Mouse (Mus musculus): Measurements from ENCODE around the gene Ccr3. TPM values are rescaled to one million over a fixed set of nuclear protein-coding genes. Genes with fewer than 3 reads are reported as not detected.

Ccr3 gene
- polyA plus RNA-seq, 1 experiment: 0.90 TPM

- Histone ChIP-seq H3K27me3 (ENCODE audit: control insufficient read depth, insufficient read depth, low read length) (no peaks in the 10 kb centered on the region), H3K4me1 (replicated peaks; ENCODE audit: control insufficient read depth, insufficient read depth, low read length) (no peaks in the 10 kb centered on the region), H3K27ac (ENCODE audit: control insufficient read depth, insufficient read depth, low read length) (no peak overlapping the region), H3K4me3 (ENCODE audit: control insufficient read depth, insufficient read depth, low read length) (no peak overlapping the region), H3K36me3 (ENCODE audit: control insufficient read depth, insufficient read depth, low read length) (no peaks in the 10 kb centered on the region)
- 93% methylated on average over 1 of the region's 1 CpGs for WGBS
- no peak for DNase-seq
- TF ChIP-seq CTCF (IDR thresholded peaks at IDR 0.05; ENCODE audit: borderline replicate concordance, control insufficient read depth, extremely low read depth, insufficient read depth, low read length, poor library complexity): no peak
- no peak for TF ChIP-seq POLR2A (IDR thresholded peaks at IDR 0.05; ENCODE audit: control insufficient read depth, extremely low read depth, insufficient read depth, low read length, poor library complexity)
Measured at GRCm38 (mm10) chr9:123982720-123983119, 39.1 kb upstream of the Ccr3 start.

DNA sequence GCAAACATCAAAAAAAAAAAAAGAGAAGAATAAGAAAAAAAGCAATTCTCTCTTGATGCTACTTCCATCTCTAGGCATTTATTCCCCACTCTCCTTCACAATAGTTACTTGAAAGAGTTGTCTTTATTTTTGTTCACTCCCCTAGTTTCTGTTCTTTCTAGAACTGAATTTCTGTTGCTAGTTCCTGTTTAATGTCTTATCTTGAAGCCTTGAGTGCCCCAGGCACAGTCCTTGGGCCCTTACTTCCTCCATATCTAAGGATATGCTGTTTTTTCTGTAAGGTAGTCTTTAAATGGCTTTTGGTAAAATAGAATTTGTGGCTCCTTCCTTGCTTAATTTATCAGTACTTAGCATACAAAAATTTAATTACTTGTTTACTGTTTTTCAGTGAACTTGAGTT lies 36.8 kb upstream of the Ccr3 start:
- H3K27me3 ChIP-seq (ENCODE audit: control insufficient read depth, insufficient read depth, low read length): no peaks in the 10 kb centered on the region
- DNase-seq: no peak
- H3K36me3 ChIP-seq (ENCODE audit: control insufficient read depth, insufficient read depth, low read length): no peaks in the 10 kb centered on the region
- H3K4me1 ChIP-seq (replicated peaks; ENCODE audit: control insufficient read depth, insufficient read depth, low read length): no peaks in the 10 kb centered on the region
- H3K27ac ChIP-seq (ENCODE audit: control insufficient read depth, insufficient read depth, low read length): no peak overlapping the region
- H3K4me3 ChIP-seq (ENCODE audit: control insufficient read depth, insufficient read depth, low read length): no peak overlapping the region
- TF ChIP-seq POLR2A (IDR thresholded peaks at IDR 0.05; ENCODE audit: control insufficient read depth, extremely low read depth, insufficient read depth, low read length, poor library complexity): no peak
- TF ChIP-seq CTCF (IDR thresholded peaks at IDR 0.05; ENCODE audit: borderline replicate concordance, control insufficient read depth, extremely low read depth, insufficient read depth, low read length, poor library complexity): no peak

DNA sequence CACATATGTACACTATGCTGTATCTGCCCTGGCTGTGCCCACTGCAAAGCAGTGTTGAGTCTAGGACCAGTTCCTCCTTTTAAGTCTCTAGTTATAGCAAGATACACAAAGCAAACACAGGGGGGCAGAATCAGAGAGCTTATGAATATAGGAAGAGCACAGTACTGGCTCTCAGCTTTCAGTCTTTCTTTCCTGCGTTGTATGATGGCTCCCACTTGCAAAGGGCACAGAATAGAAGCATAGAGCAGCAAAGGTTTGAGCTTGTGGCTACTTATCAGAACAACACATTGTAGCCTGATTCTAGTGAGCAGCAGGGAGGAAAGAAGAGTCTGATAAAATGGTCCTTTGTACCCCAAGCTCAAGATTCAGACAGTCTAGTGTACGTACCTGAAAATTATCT lies 35.6 kb upstream of the Ccr3 start:
- Histone ChIP-seq H3K27ac (ENCODE audit: control insufficient read depth, insufficient read depth, low read length) (no peak overlapping the region), H3K27me3 (ENCODE audit: control insufficient read depth, insufficient read depth, low read length) (no peaks in the 10 kb centered on the region), H3K36me3 (ENCODE audit: control insufficient read depth, insufficient read depth, low read length) (no peaks in the 10 kb centered on the region), H3K4me1 (replicated peaks; ENCODE audit: control insufficient read depth, insufficient read depth, low read length) (no peaks in the 10 kb centered on the region), H3K4me3 (ENCODE audit: control insufficient read depth, insufficient read depth, low read length) (no peak overlapping the region)
- WGBS: 52% methylated on average over 2 of the region's 2 CpGs
- DNase-seq: peak; percentile 23
- no peak for TF ChIP-seq CTCF (IDR thresholded peaks at IDR 0.05; ENCODE audit: borderline replicate concordance, control insufficient read depth, extremely low read depth, insufficient read depth, low read length, poor library complexity)
- no peak for TF ChIP-seq POLR2A (IDR thresholded peaks at IDR 0.05; ENCODE audit: control insufficient read depth, extremely low read depth, insufficient read depth, low read length, poor library complexity)

- H3K4me3 ChIP-seq (ENCODE audit: control insufficient read depth, insufficient read depth, low read length): no peak overlapping the region
- H3K27ac ChIP-seq (ENCODE audit: control insufficient read depth, insufficient read depth, low read length): no peak overlapping the region
- no peak for DNase-seq
- no peaks in the 10 kb centered on the region for H3K27me3 ChIP-seq (ENCODE audit: control insufficient read depth, insufficient read depth, low read length)
- H3K4me1 ChIP-seq (replicated peaks; ENCODE audit: control insufficient read depth, insufficient read depth, low read length): no peaks in the 10 kb centered on the region
- TF ChIP-seq POLR2A (IDR thresholded peaks at IDR 0.05; ENCODE audit: control insufficient read depth, extremely low read depth, insufficient read depth, low read length, poor library complexity) (no peak), CTCF (IDR thresholded peaks at IDR 0.05; ENCODE audit: borderline replicate concordance, control insufficient read depth, extremely low read depth, insufficient read depth, low read length, poor library complexity) (no peak)
- 12% methylated on average over 3 of the region's 3 CpGs for WGBS
- H3K36me3 ChIP-seq (ENCODE audit: control insufficient read depth, insufficient read depth, low read length): no peaks in the 10 kb centered on the region
Measured at GRCm38 (mm10) chr9:123989671-123990070, 32.1 kb upstream of the Ccr3 start.

DNA sequence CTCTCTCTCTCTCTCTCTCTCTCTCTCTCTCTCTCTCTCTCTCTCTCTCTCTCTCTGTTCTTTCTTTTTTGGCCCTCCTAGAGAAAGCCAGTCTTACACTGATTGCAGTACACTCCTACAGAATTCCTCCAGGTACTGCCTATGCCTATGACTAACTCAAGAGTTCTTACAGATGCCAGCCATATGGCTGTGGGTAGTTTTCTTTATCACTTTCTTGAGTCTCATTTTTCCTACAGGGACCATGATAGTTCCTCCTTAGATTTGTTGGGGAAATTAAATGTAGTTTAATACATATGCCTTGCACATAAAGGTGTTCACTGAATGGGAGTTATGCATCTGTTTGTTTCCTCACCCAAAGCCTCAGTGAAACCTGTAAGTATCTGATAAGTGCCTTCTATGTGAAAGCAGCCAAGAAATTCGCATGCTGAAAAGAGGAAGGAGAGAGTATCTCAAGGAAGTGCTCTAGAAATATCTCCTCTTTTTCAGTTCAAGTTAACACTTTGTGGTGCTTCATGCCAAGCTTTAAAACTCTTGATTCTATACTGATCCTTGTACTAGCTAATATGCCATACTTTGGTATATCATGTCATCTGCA lies 30.4 kb upstream of the Ccr3 start:
- 18% methylated on average over 1 of the region's 1 CpGs for WGBS
- H3K4me3 ChIP-seq (ENCODE audit: control insufficient read depth, insufficient read depth, low read length): no peak overlapping the region
- no peak for DNase-seq
- H3K4me1 ChIP-seq (replicated peaks; ENCODE audit: control insufficient read depth, insufficient read depth, low read length): no peaks in the 10 kb centered on the region
- H3K27ac ChIP-seq (ENCODE audit: control insufficient read depth, insufficient read depth, low read length): no peak overlapping the region
- no peaks in the 10 kb centered on the region for H3K36me3 ChIP-seq (ENCODE audit: control insufficient read depth, insufficient read depth, low read length)
- H3K27me3 ChIP-seq (ENCODE audit: control insufficient read depth, insufficient read depth, low read length): no peaks in the 10 kb centered on the region
- TF ChIP-seq CTCF (IDR thresholded peaks at IDR 0.05; ENCODE audit: borderline replicate concordance, control insufficient read depth, extremely low read depth, insufficient read depth, low read length, poor library complexity): no peak
- no peak for TF ChIP-seq POLR2A (IDR thresholded peaks at IDR 0.05; ENCODE audit: control insufficient read depth, extremely low read depth, insufficient read depth, low read length, poor library complexity)

DNA sequence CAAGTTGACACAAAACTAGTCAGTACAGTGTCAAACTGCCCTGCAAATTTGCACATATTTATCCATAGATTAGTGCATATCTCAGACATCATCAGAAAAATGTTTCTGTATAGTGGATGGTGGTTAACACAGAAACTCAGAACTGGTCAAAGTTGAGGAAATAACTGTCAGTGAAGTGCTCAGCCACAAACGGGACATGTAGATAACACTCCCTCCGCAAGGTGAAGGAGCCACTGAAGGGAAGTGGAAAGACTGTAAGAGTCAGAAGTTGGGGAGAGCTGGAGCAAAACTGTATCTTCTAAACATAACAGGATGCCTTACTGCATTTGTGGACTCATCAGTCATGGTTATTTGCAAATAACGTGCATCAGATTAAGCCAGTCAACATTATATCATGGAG lies 24.1 kb upstream of the Ccr3 start:
- no peak for TF ChIP-seq CTCF (IDR thresholded peaks at IDR 0.05; ENCODE audit: borderline replicate concordance, control insufficient read depth, extremely low read depth, insufficient read depth, low read length, poor library complexity)
- TF ChIP-seq POLR2A (IDR thresholded peaks at IDR 0.05; ENCODE audit: control insufficient read depth, extremely low read depth, insufficient read depth, low read length, poor library complexity): no peak
- 33% methylated on average over 3 of the region's 3 CpGs for WGBS
- Histone ChIP-seq H3K4me3 (ENCODE audit: control insufficient read depth, insufficient read depth, low read length) (no peak overlapping the region), H3K4me1 (replicated peaks; ENCODE audit: control insufficient read depth, insufficient read depth, low read length) (no peaks in the 10 kb centered on the region), H3K27me3 (ENCODE audit: control insufficient read depth, insufficient read depth, low read length) (no peaks in the 10 kb centered on the region), H3K36me3 (ENCODE audit: control insufficient read depth, insufficient read depth, low read length) (no peaks in the 10 kb centered on the region), H3K27ac (ENCODE audit: control insufficient read depth, insufficient read depth, low read length) (no peak overlapping the region)
- DNase-seq: no peak

GRCm38 (mm10) chr9:123999784-124000183 lies 22.0 kb upstream of the Ccr3 start:
- no peak overlapping the region for H3K4me3 ChIP-seq (ENCODE audit: control insufficient read depth, insufficient read depth, low read length)
- 83% methylated on average over 2 of the region's 2 CpGs for WGBS
- no peak overlapping the region for H3K27ac ChIP-seq (ENCODE audit: control insufficient read depth, insufficient read depth, low read length)
- no peaks in the 10 kb centered on the region for H3K4me1 ChIP-seq (replicated peaks; ENCODE audit: control insufficient read depth, insufficient read depth, low read length)
- H3K27me3 ChIP-seq (ENCODE audit: control insufficient read depth, insufficient read depth, low read length): no peaks in the 10 kb centered on the region
- no peak for DNase-seq
- no peaks in the 10 kb centered on the region for H3K36me3 ChIP-seq (ENCODE audit: control insufficient read depth, insufficient read depth, low read length)
- no peak for TF ChIP-seq POLR2A (IDR thresholded peaks at IDR 0.05; ENCODE audit: control insufficient read depth, extremely low read depth, insufficient read depth, low read length, poor library complexity)
- no peak for TF ChIP-seq CTCF (IDR thresholded peaks at IDR 0.05; ENCODE audit: borderline replicate concordance, control insufficient read depth, extremely low read depth, insufficient read depth, low read length, poor library complexity)
